Mouse (Mus musculus): ENCODE data around the gene Rtca. TPM values are rescaled to one million over a fixed set of nuclear protein-coding genes. Genes with fewer than 3 reads are reported as not detected.
A peak's percentile ranks its signal among the peaks of the same experiment; 100 is the strongest.

Gene Rtca
- polyA plus RNA-seq, 1 experiment: 102 TPM

GRCm38 (mm10) chr3:116529741-116530140, 21.7 kb upstream of the Rtca start:
- TF ChIP-seq CTCF (IDR thresholded peaks at IDR 0.05; ENCODE audit: borderline replicate concordance, insufficient read depth, low read depth, low read length) (no peak), POLR2A (IDR thresholded peaks at IDR 0.05; ENCODE audit: borderline replicate concordance, insufficient read depth, low read length) (no peak)
- WGBS: 43% methylated on average over 5 of the region's 5 CpGs

GRCm38 (mm10) chr3:116520141-116520761, 12.2 kb upstream of the Rtca start:
- TF ChIP-seq CTCF (IDR thresholded peaks at IDR 0.05; ENCODE audit: borderline replicate concordance, insufficient read depth, low read depth, low read length) (no peak), POLR2A (IDR thresholded peaks at IDR 0.05; ENCODE audit: borderline replicate concordance, insufficient read depth, low read length) (no peak)
- 71% methylated on average over 12 of the region's 12 CpGs for WGBS

More at GRCm38 (mm10) chr3:116529741-116530140, 21.7 kb upstream of the Rtca start:
- Histone ChIP-seq H3K27me3 (ENCODE audit: control insufficient read depth, insufficient read depth, low read length) (no peaks in the 10 kb centered on the region), H3K4me3 (replicated peaks; ENCODE audit: insufficient read depth, low read depth, low read length) (no peak overlapping the region), H3K27ac (ENCODE audit: insufficient read depth, low read length) (no peak overlapping the region), H3K4me1 (ENCODE audit: control insufficient read depth, insufficient read depth, low read length) (no peaks in the 10 kb centered on the region)
- DNase-seq: no peak

GRCm38 (mm10) chr3:116512904-116513716, 5.1 kb upstream of the Rtca start, which contains the start of gene Dbt:
Gene Dbt (plus strand): TSS chr3:116513070.
- no peaks in the 10 kb centered on the region for H3K27me3 ChIP-seq (ENCODE audit: control insufficient read depth, insufficient read depth, low read length)
- TF ChIP-seq CTCF (IDR thresholded peaks at IDR 0.05; ENCODE audit: borderline replicate concordance, insufficient read depth, low read depth, low read length) (no peak), POLR2A (IDR thresholded peaks at IDR 0.05; ENCODE audit: borderline replicate concordance, insufficient read depth, low read length) (peak; percentile 45; the same call in 1 of the 2 replicates)
- H3K4me3 ChIP-seq (replicated peaks; ENCODE audit: insufficient read depth, low read depth, low read length): peak within 1 kb of the TSS; percentile 93
- WGBS: under 1% methylated on average over 36 of the region's 36 CpGs
- DNase-seq: peak; percentile 79 to 84
- peak within 1 kb of the TSS; percentile 57; the same call in 1 of the 2 replicates for H3K27ac ChIP-seq (ENCODE audit: insufficient read depth, low read length)
- H3K4me1 ChIP-seq (ENCODE audit: control insufficient read depth, insufficient read depth, low read length): peaks cover 4% of the 10 kb centered on the region; the same call in 1 of the 2 replicates

More at GRCm38 (mm10) chr3:116520141-116520761, 12.2 kb upstream of the Rtca start:
- no peak for DNase-seq
- H3K27ac ChIP-seq (ENCODE audit: insufficient read depth, low read length): no peak overlapping the region
- H3K27me3 ChIP-seq (ENCODE audit: control insufficient read depth, insufficient read depth, low read length): no peaks in the 10 kb centered on the region
- no peaks in the 10 kb centered on the region for H3K4me1 ChIP-seq (ENCODE audit: control insufficient read depth, insufficient read depth, low read length)
- no peak overlapping the region for H3K4me3 ChIP-seq (replicated peaks; ENCODE audit: insufficient read depth, low read depth, low read length)

DNA sequence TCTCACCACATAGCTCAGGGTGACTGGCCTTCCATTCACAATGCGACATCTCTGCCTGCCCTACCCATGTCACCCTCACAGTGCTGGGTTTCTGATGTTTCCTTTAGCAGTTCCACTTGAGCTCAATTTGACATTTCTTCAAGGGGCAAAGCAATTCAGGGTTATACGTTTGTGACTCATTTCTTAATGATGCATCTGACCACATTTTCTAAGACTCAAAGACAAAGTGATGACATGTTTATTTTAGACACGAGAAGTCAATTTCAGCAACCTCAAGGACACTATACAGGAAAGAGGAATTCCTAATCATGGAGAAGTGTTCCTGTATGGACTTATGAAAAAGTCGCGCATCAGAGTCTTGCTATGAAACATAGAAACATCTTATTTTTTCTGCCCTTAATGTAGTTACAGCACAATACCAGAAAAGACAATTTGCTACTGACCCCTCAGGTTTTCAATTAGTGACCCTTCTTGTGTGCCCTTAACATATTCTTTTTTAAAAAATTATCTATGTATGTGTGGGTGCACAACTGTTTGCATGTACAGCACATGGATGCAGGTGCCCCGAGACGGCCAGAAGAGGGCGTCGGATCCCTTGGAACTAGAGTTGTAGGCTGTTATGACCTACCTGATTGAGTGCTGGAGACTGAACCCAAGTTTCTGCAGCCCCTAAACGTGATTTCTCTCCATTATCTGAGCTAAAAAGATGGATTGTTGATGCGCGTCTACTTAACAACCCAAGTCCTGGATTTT, 4.3 kb upstream of the Rtca start:
- DNase-seq: peak in 1 of 2 experiments; percentile 43
- 40% methylated on average over 12 of the region's 12 CpGs for WGBS
- Histone ChIP-seq H3K4me1 (ENCODE audit: control insufficient read depth, insufficient read depth, low read length) (peaks cover 4% of the 10 kb centered on the region; the same call in 1 of the 2 replicates), H3K27ac (ENCODE audit: insufficient read depth, low read length) (no peak overlapping the region), H3K4me3 (replicated peaks; ENCODE audit: insufficient read depth, low read depth, low read length) (peak overlapping the region; percentile 93), H3K27me3 (ENCODE audit: control insufficient read depth, insufficient read depth, low read length) (no peaks in the 10 kb centered on the region)
- TF ChIP-seq CTCF (IDR thresholded peaks at IDR 0.05; ENCODE audit: borderline replicate concordance, insufficient read depth, low read depth, low read length): no peak
- no peak for TF ChIP-seq POLR2A (IDR thresholded peaks at IDR 0.05; ENCODE audit: borderline replicate concordance, insufficient read depth, low read length)

DNA sequence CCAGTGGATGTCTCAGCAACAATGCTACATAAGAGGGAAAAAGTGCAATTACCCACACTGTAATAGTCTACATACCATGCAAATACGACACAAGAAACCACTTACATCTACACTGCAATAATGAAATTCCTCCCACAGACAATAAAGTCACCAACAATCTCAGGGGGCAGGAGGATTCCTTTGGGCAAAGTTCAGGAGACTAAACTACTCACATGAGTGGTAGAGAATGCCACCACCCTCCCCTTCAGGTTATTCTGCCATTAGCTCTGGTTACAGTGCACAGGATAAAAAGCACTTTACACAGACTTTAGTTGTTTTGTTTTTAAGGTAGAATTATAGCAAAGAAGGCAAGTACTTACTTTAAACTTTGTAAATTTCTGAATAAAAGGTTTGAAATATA, 12.3 kb downstream of the Rtca start:
- H3K27ac ChIP-seq (ENCODE audit: insufficient read depth, low read length): no peak overlapping the region
- no peak overlapping the region for H3K4me3 ChIP-seq (replicated peaks; ENCODE audit: insufficient read depth, low read depth, low read length)
- H3K27me3 ChIP-seq (ENCODE audit: control insufficient read depth, insufficient read depth, low read length): no peaks in the 10 kb centered on the region
- WGBS: 72% methylated on average over 1 of the region's 1 CpGs
- no peak for DNase-seq
- no peak for TF ChIP-seq POLR2A (IDR thresholded peaks at IDR 0.05; ENCODE audit: borderline replicate concordance, insufficient read depth, low read length)
- TF ChIP-seq CTCF (IDR thresholded peaks at IDR 0.05; ENCODE audit: borderline replicate concordance, insufficient read depth, low read depth, low read length): no peak
- H3K4me1 ChIP-seq (ENCODE audit: control insufficient read depth, insufficient read depth, low read length): no peaks in the 10 kb centered on the region

DNA sequence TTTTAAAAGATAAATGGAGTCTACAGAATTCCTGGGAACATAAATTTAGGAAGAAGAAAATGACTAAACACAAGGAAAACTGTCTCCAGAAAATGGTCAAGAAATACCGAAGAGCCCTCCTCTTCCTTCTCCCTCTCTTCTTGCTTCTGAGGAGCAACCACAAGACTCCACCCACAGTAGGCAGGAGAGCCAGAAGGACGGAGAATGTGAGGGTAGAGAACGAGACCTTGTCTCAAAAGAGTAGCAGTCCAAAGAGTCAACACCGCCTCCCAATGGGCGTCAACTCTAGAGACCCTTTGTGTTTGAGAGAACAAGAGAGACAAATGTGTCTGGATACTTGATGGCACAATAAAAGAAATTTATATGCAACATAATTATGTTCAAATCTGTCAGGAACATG, 14.3 kb downstream of the Rtca start:
- no peak for TF ChIP-seq POLR2A (IDR thresholded peaks at IDR 0.05; ENCODE audit: borderline replicate concordance, insufficient read depth, low read length)
- no peak for TF ChIP-seq CTCF (IDR thresholded peaks at IDR 0.05; ENCODE audit: borderline replicate concordance, insufficient read depth, low read depth, low read length)
- DNase-seq: no peak

GRCm38 (mm10) chr3:116491923-116492454, 16.0 kb downstream of the Rtca start:
- 88% methylated on average over 1 of the region's 1 CpGs for WGBS
- Histone ChIP-seq H3K4me3 (replicated peaks; ENCODE audit: insufficient read depth, low read depth, low read length) (no peak overlapping the region), H3K4me1 (ENCODE audit: control insufficient read depth, insufficient read depth, low read length) (no peaks in the 10 kb centered on the region), H3K27me3 (ENCODE audit: control insufficient read depth, insufficient read depth, low read length) (no peaks in the 10 kb centered on the region), H3K27ac (ENCODE audit: insufficient read depth, low read length) (no peak overlapping the region)
- DNase-seq: no peak
- no peak for TF ChIP-seq POLR2A (IDR thresholded peaks at IDR 0.05; ENCODE audit: borderline replicate concordance, insufficient read depth, low read length)
- no peak for TF ChIP-seq CTCF (IDR thresholded peaks at IDR 0.05; ENCODE audit: borderline replicate concordance, insufficient read depth, low read depth, low read length)

More for the DNA sequence above, 14.3 kb downstream of the Rtca start:
- no peaks in the 10 kb centered on the region for H3K4me1 ChIP-seq (ENCODE audit: control insufficient read depth, insufficient read depth, low read length)
- no peaks in the 10 kb centered on the region for H3K27me3 ChIP-seq (ENCODE audit: control insufficient read depth, insufficient read depth, low read length)
- WGBS: 48% methylated on average over 5 of the region's 5 CpGs
- H3K4me3 ChIP-seq (replicated peaks; ENCODE audit: insufficient read depth, low read depth, low read length): no peak overlapping the region
- no peak overlapping the region for H3K27ac ChIP-seq (ENCODE audit: insufficient read depth, low read length)

Data from cerebellum, adult 2 months (tissue).